In genomic region chr3:108510716-108511483, GRCm38 (mm10) we compare ENCODE assay signal across 10 mouse cellular contexts. TPM values are rescaled to one million over a fixed set of nuclear protein-coding genes. Genes with fewer than 3 reads are reported as not detected.
A peak's percentile ranks its signal among the peaks of the same experiment; 100 is the strongest.
DNase-seq lines count a peak whose midpoint lies in the region; ATAC-seq and TF ChIP-seq lines count a peak whose summit lies in the region.
"Had no signal": no experiment of that assay in that cellular context is flagged by ENCODE, and none has a peak within 500 bp of the region (broad histone marks: within the 10 kb centered on the region; RNA-seq: fewer than 3 reads in every experiment).

No protein-coding gene starts in this region.

- no peaks in the 10 kb centered on the region for H3K27me3 ChIP-seq in stomach, embryonic 15.5 days (replicated peaks)
- H3K27me3 ChIP-seq in stomach, postnatal 0 days (ENCODE audit: control insufficient read depth, insufficient read depth, low read length) = no peaks in the 10 kb centered on the region
- H3K27me3 ChIP-seq in limb, embryonic 12.5 days = no peaks in the 10 kb centered on the region

- peak overlapping the region; percentile 14; the same call in 1 of the 2 replicates for H3K4me2 ChIP-seq in stomach, embryonic 15.5 days
- no peak overlapping the region for H3K4me2 ChIP-seq in stomach, postnatal 0 days (replicated peaks; ENCODE audit: low read depth)
- H3K4me2 ChIP-seq in limb, embryonic 12.5 days = peak overlapping the region; percentile 41

- H3K4me3 ChIP-seq in stomach, embryonic 15.5 days (replicated peaks) = no peak overlapping the region
- no peak overlapping the region for H3K4me3 ChIP-seq in stomach, postnatal 0 days (ENCODE audit: low read depth, low read length)
- H3K4me3 ChIP-seq in limb, embryonic 12.5 days (replicated peaks) = no peak overlapping the region

- no peaks in the 10 kb centered on the region for H3K9me3 ChIP-seq in stomach, embryonic 15.5 days
- no peaks in the 10 kb centered on the region for H3K9me3 ChIP-seq in stomach, postnatal 0 days (ENCODE audit: control insufficient read depth, low read length)
- H3K9me3 ChIP-seq in limb, embryonic 12.5 days = no peaks in the 10 kb centered on the region

- H3K9ac ChIP-seq in stomach, embryonic 15.5 days = no peak overlapping the region
- H3K9ac ChIP-seq in stomach, postnatal 0 days (ENCODE audit: low read length) = no peak overlapping the region
- no peak overlapping the region for H3K9ac ChIP-seq in limb, embryonic 12.5 days (replicated peaks)
- H3K9ac ChIP-seq: liver, embryonic 14.5 days had no signal

- TF ChIP-seq EP300 in stomach, postnatal 0 days (optimal IDR thresholded peaks at IDR 0.05) = no peak

- H3K4me1 ChIP-seq in stomach, embryonic 15.5 days = peaks cover 12% of the 10 kb centered on the region
- no peaks in the 10 kb centered on the region for H3K4me1 ChIP-seq in stomach, postnatal 0 days (replicated peaks; ENCODE audit: control insufficient read depth, insufficient read depth)
- peaks cover 26% of the 10 kb centered on the region for H3K4me1 ChIP-seq in limb, embryonic 12.5 days (replicated peaks)

- no peak for TF ChIP-seq CTCF in stomach, postnatal 0 days (IDR thresholded peaks at IDR 0.05; ENCODE audit: low read depth)

- H3K36me3 ChIP-seq in stomach, embryonic 15.5 days = no peaks in the 10 kb centered on the region
- no peaks in the 10 kb centered on the region for H3K36me3 ChIP-seq in stomach, postnatal 0 days (ENCODE audit: control insufficient read depth, insufficient read depth, low read length)
- no peaks in the 10 kb centered on the region for H3K36me3 ChIP-seq in limb, embryonic 12.5 days

- no peak for ATAC-seq in stomach, embryonic 15.5 days (ENCODE audit: insufficient read depth, low FRiP score, low read depth)
- no peak for ATAC-seq in stomach, postnatal 0 days (ENCODE audit: low FRiP score, low TSS enrichment)
- ATAC-seq in limb, embryonic 12.5 days (ENCODE audit: insufficient number of reproducible peaks, insufficient read depth, low FRiP score, low TSS enrichment, low read depth) = no peak

- WGBS in stomach, embryonic 15.5 days = 32% methylated on average over 9 of the region's 9 CpGs
- WGBS in stomach, postnatal 0 days = 26% methylated on average over 9 of the region's 9 CpGs
- 6% methylated on average over 9 of the region's 9 CpGs for WGBS in limb, embryonic 12.5 days

- peak; percentile 31 for DNase-seq in embryo, embryonic 11 days
- no peak for DNase-seq in embryo, embryonic 10.5 days (ENCODE audit: low spot score)
- no peak for DNase-seq in stomach, postnatal 0 days (ENCODE audit: low spot score)
- no peak for DNase-seq in adrenal gland, adult 8-10 months
- DNase-seq in adrenal gland, postnatal 25 days = no peak
- no peak for DNase-seq in cerebellum, adult 9-11 months
- DNase-seq: spleen, adult 18-20 months had no signal

- no peak overlapping the region for H3K27ac ChIP-seq in stomach, embryonic 15.5 days
- no peak overlapping the region for H3K27ac ChIP-seq in stomach, postnatal 0 days (replicated peaks)
- peak overlapping the region; percentile 77 for H3K27ac ChIP-seq in limb, embryonic 12.5 days
- H3K27ac ChIP-seq: liver, embryonic 14.5 days had no signal

RNA-seq across cellular contexts. Expression of gene 1700013F07Rik, which starts 23.1 kb away (rescaled TPM):
- polyA plus RNA-seq in stomach, embryonic 15.5 days (2015; fragmentation: Nextera tagmentation; extraction: Ambion mirVana) = 0.41 and 0.46 TPM in 2 replicates
- 0.34 TPM in 1 of 2 replicates, not detected in the other for polyA plus RNA-seq in stomach, postnatal 0 days (2015; fragmentation: Nextera tagmentation; extraction: Ambion mirVana)
- not detected in 2 replicates for polyA plus RNA-seq in limb, embryonic 12.5 days (2016; fragmentation: Nextera tagmentation; extraction: Ambion mirVana)
- total RNA-seq in adrenal gland, adult 8-10 months (2022) = under 1 TPM in 2 of 4 experiments, not detected in 2; 0.45 to 0.59 TPM
- not detected in 2 replicates for total RNA-seq in adrenal gland, postnatal 25 days (2021)
- polyA plus RNA-seq: liver, embryonic 14.5 days had no signal

RNA-seq across cellular contexts. Expression of gene 5330417C22Rik, which starts 25.4 kb away (rescaled TPM):
- 33.7 and 45.1 TPM in 2 replicates for polyA plus RNA-seq in stomach, embryonic 15.5 days (2015; fragmentation: Nextera tagmentation; extraction: Ambion mirVana)
- 30.8 and 32.0 TPM in 2 replicates for polyA plus RNA-seq in stomach, postnatal 0 days (2015; fragmentation: Nextera tagmentation; extraction: Ambion mirVana)
- 0.21 and 0.29 TPM in 2 replicates for polyA plus RNA-seq in limb, embryonic 12.5 days (2016; fragmentation: Nextera tagmentation; extraction: Ambion mirVana)
- total RNA-seq in adrenal gland, adult 8-10 months (2022) = 1 to 10 TPM; 2.4 to 6.9 (median 3.9) TPM
- 7.5 and 9.4 TPM in 2 replicates for total RNA-seq in adrenal gland, postnatal 25 days (2021)

RNA-seq across cellular contexts. Expression of gene Tmem167b, which starts 51.4 kb away (rescaled TPM):
- 38.3 and 40.0 TPM in 2 replicates for polyA plus RNA-seq in stomach, embryonic 15.5 days (2015; fragmentation: Nextera tagmentation; extraction: Ambion mirVana)
- 29.9 and 33.0 TPM in 2 replicates for polyA plus RNA-seq in stomach, postnatal 0 days (2015; fragmentation: Nextera tagmentation; extraction: Ambion mirVana)
- 37.4 and 39.2 TPM in 2 replicates for polyA plus RNA-seq in limb, embryonic 12.5 days (2016; fragmentation: Nextera tagmentation; extraction: Ambion mirVana)
- total RNA-seq in adrenal gland, adult 8-10 months (2022) = 10 to 100 TPM; 63.6 to 76.6 (median 68.7) TPM
- total RNA-seq in adrenal gland, postnatal 25 days (2021) = 48.8 and 56.2 TPM in 2 replicates

Comparison
In these comparisons a context has a peak if more than half of its experiments do, and no peak if none do; other contexts are left out.
1. RNA of gene 5330417C22Rik, which starts 25.4 kb away (polyA plus RNA-seq): 33.7 to 45.1 TPM in stomach, embryonic 15.5 days and 30.8 to 32.0 TPM in stomach, postnatal 0 days; 0.21 to 0.29 TPM in limb, embryonic 12.5 days; every median in the first group is over 10 times any median in the second.